Mouse (Mus musculus): ENCODE results near the gene Rhox2f.
"Not testable (repeated sequence)": the region's sequence is repeated elsewhere in the genome, so short reads cannot be mapped to it uniquely, and the experiment has no call there.

The Rhox2f gene

DNA sequence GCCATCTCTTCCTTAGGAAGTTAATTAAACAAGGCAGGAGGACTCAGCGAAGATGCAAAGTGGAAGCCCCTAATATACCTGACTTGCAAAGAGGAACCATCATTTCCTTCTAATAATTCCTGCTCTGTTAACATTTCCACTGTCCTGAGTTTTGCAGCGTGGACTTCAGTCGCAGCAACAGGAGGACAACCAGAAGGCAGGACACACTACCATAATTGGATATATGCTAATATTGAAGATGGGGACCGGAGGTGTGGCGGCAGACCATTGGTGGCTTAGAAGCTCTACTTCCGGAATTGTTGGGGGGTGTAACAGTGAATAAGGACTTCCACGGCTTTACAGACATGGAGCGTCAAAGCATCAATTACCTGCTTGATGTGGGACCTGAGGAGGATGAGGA is at the start of gene Rhox2f:
Gene Rhox2f, plus strand, starts transcription at position 301 of the 400 bp plus-strand sequence.
- not testable (repeated sequence) for DNase-seq (ENCODE audit: low spot score)

DNA sequence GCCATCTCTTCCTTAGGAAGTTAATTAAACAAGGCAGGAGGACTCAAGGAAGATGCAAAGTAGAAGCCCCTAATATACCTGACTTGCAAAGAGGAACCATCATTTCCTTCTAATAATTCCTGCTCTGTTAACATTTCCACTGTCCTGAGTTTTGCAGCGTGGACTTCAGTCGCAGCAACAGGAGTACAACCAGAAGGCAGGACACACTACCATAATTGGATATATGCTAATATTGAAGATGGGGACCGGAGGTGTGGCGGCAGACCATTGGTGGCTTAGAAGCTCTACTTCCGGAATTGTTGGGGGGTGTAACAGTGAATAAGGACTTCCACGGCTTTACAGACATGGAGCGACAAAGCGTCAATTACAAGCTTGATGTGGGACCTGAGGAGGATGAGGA is 41.1 kb upstream of the Rhox2f start, which contains the start of gene Rhox2e:
Gene Rhox2e, plus strand, starts transcription at position 301 of the 400 bp plus-strand sequence.
- DNase-seq (ENCODE audit: low spot score): not testable (repeated sequence)

DNA sequence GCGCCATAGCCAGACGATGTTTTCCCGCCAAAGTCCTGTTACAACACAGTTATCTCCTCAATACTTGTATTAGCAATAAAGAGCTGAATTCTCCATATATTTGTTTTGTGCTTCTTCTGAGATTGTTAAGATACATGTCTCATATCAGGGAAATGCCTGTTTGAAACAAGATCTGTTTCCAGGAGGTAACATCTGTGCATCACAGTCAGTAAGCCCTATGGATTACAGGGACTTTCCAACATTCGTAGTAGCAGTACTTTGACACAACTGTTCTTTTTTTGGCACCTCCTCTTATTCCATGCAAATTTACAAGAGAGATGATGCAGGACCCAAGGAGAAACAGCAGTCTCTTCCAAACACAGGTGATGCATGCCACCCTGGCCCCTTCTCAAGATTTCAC is 29.5 kb upstream of the Rhox2f start, which contains the start of gene Rhox3e:
Gene Rhox3e, plus strand, starts transcription at position 301 of the 400 bp plus-strand sequence.
- not testable (repeated sequence) for DNase-seq (ENCODE audit: low spot score)

DNA sequence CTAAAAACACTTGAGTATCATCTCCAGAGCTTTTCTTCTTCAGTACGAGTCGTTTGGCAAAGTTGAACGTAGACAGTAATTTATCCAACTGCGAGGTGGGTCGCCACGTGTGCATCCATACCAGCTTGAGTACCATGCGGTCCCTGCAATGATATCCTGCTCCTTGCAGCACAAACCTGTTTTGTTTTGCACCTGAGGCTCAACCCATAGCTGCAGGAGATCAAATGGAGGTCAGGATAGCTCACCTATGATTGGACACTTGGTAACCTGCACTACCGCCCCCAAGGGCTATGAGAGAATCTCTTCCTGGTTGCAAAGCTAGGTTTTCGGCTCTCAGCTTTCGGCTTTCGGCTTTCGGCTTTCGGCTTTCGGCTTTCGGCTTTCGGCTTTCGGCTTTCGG is 14.1 kb upstream of the Rhox2f start, which contains the start of gene Rhox4e:
Gene Rhox4e, plus strand, starts transcription at position 301 of the 400 bp plus-strand sequence.
- DNase-seq (ENCODE audit: low spot score): not testable (repeated sequence)

DNA sequence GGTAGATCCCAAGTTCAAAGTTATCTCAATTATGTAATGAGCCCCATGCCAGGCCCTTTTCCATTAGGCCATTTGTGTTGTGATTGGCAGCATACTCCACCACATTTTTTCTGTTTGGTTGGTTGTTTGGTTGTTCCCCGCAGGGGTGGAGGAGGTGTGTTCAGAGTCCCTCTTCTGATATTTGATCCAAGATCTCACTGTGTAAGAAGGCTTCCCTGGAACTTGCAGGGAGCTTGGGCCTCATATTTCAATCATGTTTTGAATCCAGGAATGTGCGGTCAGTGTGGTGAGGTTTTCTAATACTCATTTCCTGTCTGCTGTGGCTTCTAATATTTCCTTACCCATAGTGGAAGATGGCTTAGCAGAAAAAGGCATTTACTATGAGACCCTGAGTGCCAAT is 1.4 kb downstream of the Rhox2f start:
- not testable (repeated sequence) for DNase-seq (ENCODE audit: low spot score)

DNA sequence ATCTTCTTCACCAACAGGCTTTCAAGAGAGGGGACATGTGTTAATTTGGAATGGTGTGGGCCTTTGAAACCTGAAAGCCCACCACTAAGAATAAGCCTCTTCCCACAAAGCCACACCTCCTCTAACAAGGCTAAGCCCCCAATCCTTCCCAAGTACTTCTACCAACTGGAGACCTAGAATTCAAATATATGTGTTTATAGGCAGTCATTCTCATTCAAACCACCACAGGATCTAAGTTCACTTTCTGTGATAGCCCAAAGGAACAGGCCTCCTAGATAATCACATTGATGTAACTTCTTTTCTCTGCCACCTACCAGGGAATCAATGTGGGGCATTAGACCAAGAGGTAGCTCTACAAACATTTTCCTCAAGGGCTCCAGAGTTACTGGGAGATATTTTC is 9.5 kb downstream of the Rhox2f start, which contains the start of gene Rhox3f:
Gene Rhox3f, plus strand, starts transcription at position 301 of the 400 bp plus-strand sequence.
- not testable (repeated sequence) for DNase-seq (ENCODE audit: low spot score)

DNA sequence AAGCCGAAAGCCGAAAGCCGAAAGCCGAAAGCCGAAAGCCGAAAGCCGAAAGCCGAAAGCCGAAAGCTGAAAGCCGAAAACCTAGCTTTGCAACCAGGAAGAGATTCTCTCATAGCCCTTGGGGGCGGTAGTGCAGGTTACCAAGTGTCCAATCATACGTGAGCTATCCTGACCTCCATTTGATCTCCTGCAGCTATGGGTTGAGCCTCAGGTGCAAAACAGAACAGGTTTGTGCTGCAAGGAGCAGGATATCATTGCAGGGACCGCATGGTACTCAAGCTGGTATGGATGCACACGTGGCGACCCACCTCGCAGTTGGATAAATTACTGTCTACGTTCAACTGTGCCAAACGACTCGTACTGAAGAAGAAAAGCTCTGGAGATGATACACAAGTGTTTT is 36.4 kb downstream of the Rhox2f start, which contains the start of gene Rhox4f:
Gene Rhox4f, minus strand, starts transcription at position 101 of the 400 bp plus-strand sequence.
- not testable (repeated sequence) for DNase-seq (ENCODE audit: low spot score)

All from ovary, adult 18-20 months (tissue).